Mouse (Mus musculus): ENCODE measurements around the gene Csf2rb. TPM values are rescaled to one million over a fixed set of nuclear protein-coding genes. Genes with fewer than 3 reads are reported as not detected.
"Not testable (repeated sequence)": the region's sequence is repeated elsewhere in the genome, so short reads cannot be mapped to it uniquely, and the experiment has no call there.

Gene Csf2rb
- total RNA-seq (2021) = 1 to 10 TPM; 2.7 to 5.9 TPM
- long read RNA-seq, experiment 1, partial matches to known transcripts = 0 of 1 reads
- long read RNA-seq, experiment 1, other reads (novel, unspliced or antisense) = 1 of 1 reads
- long read RNA-seq, experiment 2, full-length matches to known transcripts = 1 of 1 reads
- long read RNA-seq, experiment 2, partial matches to known transcripts = 0 of 1 reads
- long read RNA-seq, experiment 2, other reads (novel, unspliced or antisense) = 0 of 1 reads

DNA sequence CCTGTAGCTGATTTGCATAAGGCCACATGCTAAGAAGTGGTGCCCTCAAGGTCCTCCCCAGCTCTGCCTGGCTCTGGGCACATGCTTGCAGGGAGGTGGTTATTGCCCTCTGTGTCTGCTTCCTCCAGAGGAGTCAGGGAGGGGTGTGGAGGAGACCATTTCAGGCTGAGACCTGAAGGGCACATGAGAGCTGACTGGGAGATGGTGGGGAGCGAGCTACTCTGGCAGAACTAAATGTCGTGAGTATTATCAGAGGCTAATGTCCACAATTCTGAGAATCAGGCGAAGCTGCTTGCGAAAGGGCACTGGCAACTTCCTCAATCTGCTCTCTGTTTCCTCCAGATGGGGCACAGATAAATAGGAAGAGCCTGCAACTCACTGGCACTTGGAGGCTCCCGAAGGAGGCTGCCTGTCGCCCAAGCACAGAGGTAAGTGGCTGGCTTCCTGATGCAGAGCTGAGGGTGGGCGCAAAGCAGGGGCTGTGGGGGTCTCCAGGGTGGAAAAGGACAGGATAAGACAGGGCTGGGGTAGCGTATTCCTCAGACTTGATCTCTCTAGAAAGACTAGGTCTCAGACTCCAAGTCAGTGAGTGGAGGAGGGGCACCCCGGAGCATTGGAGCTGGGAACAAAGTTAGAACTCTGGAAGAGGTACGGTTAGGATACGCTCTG lies at the start of gene Csf2rb:
Gene Csf2rb, plus strand, starts transcription at position 82 of the 669 bp plus-strand sequence.
- no peak for DNase-seq

DNA sequence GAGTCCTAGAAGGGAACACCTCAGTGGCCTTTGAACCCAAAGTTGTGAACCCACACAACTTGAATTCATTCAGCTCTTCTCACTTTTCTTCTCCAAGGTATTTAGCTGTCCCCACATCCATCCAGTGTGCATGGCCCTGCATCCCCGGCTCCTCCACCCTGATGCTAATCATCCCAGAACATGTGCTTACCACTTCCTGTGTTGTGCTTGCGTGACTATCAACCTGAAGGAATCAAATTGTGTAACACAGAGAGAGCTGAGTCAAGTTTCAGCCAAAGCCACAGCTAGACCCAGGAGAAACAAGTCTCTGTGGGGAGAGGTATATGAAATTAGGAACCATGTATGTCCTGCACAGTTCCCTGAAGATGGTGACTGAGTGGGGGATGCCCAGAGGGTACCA lies 47.2 kb upstream of the Csf2rb start:
- no peak for DNase-seq

DNA sequence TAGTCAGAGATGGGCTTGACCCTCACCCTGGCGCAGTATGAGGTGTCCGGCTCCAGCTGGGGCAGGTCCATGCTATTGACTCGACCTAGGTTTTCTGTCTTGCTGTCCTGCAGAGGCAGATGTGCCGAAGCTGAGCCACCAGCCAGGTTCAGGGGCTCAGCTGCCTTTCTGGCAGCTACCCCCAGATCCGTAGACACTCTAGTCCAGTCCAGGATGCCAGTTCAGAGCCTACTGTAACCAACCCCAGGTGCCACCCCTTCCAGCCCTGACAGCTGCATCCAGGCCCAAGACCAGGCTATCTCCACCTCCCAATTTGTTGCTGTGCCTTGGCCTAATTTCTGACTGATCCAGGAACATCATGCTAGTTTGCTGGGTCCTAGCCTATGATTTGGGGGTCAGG lies 37.6 kb upstream of the Csf2rb start:
- DNase-seq = no peak

DNA sequence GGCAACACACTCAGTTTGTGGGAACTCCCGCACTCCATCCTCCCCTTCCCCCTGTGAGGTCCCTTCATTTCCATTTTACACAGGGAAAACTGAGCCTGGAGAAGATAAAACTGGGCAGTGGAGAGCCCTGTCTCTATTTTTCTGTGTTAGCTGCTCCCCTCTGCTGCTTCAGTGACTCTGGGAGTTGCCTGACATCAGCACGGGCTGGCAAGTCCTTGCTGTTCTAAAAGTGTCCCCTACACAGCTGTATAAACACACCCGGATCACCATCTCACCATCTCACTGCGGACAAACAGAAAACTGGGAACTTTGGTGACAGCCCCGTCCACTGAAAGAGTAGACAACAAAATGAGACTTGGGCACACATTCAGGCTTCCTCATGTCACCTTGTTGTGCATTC lies 35.8 kb upstream of the Csf2rb start:
- DNase-seq = not testable (repeated sequence)

DNA sequence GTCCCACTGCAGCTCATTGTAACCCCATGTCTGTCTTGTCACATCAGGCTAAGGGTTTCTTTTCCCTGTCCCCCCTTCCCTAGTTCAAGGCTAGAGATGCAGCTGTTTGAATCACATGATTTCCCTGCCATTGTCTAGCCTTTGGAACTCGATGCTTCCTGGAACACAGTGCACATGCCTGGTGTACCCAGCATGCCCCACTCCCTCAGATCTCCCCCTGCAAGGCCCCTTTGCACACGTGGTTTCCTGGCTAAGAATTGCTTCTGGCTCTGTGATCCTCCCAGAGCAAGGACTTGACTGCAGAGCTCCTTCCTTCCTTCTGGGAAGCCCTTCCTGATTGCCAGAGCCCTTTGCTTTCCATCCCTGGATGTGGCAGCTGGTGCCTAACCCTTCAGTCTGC lies 32.3 kb upstream of the Csf2rb start:
- DNase-seq = not testable (repeated sequence)

DNA sequence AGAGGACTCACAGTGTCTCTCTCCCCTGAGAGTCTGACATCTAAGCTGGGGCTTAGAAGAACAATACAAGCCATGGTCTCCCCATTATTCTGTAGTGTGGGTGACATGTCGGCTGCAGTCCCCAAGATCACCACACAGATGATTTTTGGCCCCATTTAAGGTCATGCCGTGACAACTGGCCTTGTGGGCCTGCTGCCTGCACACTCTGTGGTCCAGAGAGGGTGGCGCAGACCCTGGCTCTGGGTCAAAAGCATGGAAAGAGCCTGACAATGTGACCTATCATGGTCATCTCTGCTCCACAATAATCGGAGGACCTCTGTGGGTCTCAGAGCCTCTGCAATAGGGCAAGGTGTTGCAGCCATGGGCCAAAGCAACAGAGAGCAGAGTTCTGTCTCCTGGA lies 31.8 kb upstream of the Csf2rb start:
- DNase-seq = peak; percentile 43 to 62

DNA sequence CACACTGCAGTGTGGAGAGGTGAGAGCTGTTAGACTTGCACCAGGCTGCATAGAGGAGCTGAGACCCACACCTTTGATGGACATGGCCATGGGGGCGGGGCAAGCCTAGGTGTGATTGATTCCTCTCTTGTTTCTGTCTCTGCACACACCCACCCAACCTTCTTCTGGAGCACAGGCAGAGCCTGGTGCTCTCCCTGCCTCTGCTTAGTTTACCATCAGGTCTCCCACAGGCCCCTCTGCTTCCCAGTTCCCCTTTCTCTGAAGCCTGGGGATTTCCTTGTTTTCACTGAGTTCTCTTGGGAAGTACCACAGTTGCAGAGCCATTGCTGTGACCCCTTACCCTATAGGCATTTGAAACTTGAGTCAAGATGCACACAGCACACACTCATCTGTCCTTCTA lies 27.0 kb upstream of the Csf2rb start:
- no peak for DNase-seq

DNA sequence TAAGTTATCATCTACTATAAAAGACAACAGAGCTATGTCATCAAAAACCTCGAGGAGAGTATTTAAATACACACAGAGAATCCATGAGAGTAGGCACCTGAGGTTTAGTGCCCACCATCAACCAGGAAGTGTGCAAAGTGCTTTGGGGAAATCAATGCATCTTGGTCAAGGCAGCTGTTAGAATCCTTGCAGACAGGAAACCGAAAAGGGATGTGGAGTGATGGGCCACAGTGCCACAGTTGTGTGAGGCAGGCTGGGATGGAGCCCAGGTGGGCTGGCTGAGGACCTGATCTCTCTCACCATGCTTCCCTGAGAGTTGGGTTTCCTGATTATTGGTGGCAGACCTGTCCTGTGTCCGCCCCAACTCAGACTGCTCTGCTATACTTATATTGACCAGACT lies 25.9 kb upstream of the Csf2rb start:
- no peak for DNase-seq

DNA sequence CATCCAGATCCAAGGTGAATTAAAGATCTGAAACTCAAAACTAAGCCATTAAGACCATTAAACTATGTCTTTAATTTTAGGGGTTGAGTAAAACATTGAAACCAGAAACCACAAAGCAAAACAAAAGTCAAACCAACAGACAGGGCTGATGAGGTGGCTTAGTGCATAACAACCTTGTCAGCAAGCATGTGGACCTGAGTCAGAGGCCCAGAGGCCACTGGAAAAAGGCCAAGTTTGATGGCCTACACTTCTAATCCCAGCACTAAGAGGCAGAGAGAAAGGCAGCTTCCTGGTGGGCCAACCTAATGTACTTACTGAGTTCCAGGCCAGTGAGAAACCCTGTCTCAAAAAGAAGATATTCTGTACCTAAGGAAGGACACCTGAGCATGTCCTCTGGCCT lies 24.8 kb upstream of the Csf2rb start:
- peak; percentile 13 to 44 for DNase-seq

DNA sequence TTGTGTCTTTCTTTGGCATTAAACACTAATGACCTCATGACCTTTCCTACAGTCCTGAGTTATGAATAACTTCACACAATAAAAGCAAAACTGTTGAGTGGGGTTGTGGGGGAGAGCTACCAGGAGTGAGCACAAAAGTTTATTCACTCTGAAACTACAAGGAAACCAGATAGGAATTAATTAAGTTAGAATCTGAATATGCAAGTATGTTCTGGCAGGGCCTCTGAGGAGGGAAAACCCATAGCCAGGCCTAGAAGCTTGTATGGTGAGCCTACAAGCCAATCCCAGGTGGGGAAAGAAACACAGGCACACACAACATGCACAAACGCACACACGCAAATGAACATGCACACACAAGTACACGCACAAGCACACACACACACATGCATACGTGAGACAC lies 22.8 kb upstream of the Csf2rb start:
- no peak for DNase-seq

DNA sequence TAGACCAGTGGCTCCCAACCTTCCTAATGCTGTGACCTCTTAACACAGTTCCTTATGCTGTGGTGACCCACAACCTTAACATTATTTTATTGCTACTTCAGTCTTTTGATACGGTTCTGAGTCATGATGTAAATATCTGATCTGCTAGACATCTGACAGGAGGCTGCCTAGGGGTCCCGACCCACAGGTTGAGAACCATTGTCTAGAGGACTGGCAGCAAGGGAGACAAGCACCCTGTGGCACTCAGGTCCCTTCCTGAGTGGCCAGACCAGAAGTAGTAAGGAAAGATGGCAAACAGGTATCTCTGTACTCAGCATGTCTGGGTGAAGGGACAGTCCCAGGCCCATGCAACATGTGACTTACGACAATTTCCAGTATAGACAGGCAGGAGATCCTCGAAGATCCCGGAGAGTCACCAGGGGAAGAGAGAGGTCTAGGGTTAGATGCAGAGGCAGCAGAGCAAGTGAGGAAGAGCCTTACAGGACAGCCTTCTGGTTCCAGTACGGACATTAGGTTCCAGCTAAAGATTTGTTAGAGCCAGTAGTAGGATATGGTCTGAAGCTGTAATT lies 21.8 kb upstream of the Csf2rb start:
- DNase-seq = no peak

DNA sequence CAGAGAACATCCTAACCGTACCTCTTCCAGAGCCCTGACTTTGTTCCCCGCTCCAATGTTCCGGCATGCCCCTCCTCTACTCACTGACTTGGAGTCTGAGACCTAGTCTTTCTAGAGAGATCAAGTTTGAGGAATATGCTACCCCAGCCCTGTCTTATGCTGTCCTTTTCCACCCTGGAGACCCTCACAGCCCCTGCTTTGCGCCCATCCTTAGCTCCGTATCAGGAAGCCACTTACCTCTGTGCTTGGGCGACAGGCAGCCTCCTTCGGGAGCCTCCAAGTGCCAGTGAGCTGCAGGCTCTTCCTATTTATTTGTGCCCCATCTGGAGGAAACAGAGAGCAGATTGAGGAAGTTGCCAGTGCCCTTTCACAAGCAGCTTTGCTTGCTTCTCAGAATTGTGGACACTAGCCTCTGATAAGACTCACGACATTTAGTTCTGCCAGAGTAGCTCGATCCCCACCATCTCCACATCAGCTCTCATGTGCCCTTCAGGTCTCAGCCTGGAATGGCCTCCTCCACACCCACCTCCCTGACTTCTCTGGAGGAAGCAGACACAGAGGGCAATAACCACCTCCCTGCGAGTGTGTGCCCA lies 20.1 kb upstream of the Csf2rb start, which contains the start of gene Csf2rb2:
Gene Csf2rb2, minus strand, starts transcription at position 381 of the 593 bp plus-strand sequence.
- no peak for DNase-seq

DNA sequence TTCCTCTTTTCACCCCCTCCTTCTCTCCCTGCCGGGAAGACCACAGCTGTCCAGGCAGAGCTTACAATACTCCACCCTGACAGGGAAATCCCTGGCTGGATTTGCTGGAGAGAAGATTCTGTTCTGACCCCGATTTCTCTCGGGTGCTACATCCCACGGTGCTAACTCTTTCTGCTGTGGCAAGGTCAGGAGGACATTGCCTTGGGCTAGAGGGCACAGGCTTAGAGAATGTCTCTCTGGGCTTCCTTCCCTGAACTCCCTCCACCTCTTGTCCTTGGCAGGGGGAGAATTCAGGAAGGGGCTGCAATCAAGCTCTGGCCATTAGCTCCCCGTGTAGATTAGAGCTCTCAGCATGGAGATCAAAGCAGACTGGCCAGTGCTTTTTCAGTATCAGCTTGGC lies 15.7 kb upstream of the Csf2rb start:
- DNase-seq = no peak

DNA sequence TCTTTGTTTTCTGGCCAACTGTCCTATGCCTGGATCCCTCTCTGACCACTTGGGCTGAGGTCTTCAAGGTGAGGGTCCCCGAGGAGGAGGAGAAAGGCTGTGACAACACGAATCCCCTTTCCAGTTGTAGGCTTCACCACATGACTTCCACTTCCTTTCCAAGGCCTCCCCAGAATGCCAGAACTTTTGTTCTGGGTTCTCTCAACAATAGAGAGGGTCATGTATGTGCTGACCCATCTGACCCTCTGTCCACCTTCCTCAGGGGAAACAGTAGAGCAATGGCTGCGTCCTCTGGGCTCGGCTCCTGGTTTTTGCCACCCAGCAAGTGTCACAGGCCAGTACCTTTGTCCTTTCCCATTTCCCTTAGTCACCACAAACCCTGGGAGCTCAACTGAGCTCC lies 14.6 kb upstream of the Csf2rb start:
- DNase-seq = no peak

DNA sequence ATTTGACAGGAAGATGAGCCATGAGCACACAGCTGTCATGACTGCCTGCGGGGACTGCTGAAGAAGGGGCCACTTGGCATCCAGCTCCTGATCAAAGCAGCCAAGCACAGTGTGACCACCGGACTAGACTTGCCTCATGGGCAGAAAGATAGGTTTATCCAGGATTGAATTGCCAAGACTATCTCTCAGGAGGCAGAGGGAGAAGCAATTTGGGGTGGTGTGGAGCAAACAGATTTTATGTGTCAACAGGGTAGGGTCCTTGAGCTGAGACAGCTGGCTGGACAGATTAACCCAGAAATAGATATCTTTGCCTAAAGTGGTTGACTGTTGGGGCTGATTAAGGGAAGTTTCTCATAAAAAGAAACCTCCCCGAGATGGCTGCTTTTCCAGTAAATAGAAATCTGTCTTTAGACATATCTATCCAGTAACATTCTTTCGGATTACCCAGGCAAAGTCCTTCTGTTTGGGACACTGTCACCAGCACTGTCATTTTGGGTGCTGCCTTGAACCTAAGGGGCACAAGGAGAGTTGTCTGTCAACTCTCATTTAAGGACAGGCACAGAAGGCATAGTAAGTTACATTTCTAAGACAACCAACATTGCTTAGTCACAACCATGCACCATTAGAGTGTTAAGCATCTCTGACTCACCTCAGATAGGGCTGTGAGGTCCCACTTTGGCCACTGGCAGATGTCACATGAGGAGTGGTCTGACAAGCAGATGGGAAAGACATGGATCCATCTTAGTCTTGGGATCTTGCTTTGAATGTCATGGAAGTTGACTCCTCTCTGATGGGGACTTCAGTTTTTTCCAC lies 12.9 kb upstream of the Csf2rb start:
- DNase-seq = not testable (repeated sequence)

DNA sequence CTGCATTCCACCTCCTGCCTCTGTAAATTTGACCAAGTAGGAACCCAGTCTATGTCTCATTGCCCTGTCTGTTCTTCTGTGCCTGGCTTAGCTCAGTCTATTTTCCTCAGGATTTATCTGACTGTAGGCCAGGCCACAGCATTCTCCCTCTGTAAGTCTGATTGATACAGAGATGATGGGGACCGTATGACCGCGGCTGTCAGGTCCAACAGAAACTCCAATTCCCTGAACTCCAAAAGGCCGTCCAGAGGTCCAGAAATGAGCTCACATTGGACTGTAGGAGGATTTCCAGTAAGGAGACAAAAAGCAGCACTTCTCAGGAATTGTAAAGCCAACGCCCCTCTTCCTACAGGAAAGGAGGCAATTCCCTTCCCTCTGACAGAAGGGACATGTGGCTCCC lies 11.9 kb upstream of the Csf2rb start:
- DNase-seq = not testable (repeated sequence)

DNA sequence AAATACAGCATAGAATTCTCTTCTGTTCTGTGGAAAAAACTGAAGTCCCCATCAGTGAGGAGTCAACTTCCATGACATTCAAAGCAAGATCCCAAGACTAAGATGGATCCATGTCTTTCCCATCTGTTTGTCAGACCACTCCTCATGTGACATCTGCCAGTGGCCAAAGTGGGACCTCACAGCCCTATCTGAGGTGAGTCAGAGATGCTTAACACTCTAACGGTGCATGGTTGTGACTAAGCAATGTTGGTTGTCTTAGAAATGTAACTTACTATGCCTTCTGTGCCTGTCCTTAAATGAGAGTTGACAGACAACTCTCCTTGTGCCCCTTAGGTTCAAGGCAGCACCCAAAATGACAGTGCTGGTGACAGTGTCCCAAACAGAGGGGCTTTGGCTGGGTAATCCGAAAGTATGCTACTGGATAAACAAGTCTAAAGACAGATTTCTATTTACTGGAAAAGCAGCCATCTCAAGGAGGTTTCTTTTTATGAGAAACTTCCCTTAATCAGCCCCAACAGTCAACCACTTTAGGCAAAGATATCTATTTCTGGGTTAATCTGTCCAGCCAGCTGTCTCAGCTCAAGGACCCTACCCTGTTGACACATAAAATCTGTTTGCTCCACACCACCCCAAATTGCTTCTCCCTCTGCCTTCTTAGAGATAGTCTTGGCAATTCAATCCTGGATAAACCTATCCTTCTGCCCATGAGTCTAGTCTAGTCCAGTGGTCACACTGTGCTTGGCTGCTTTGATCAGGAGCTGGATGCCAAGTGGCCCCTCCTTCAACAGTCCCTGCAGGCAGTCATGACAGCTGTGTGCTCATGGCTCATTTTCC lies 7.0 kb upstream of the Csf2rb start:
- DNase-seq = not testable (repeated sequence)

DNA sequence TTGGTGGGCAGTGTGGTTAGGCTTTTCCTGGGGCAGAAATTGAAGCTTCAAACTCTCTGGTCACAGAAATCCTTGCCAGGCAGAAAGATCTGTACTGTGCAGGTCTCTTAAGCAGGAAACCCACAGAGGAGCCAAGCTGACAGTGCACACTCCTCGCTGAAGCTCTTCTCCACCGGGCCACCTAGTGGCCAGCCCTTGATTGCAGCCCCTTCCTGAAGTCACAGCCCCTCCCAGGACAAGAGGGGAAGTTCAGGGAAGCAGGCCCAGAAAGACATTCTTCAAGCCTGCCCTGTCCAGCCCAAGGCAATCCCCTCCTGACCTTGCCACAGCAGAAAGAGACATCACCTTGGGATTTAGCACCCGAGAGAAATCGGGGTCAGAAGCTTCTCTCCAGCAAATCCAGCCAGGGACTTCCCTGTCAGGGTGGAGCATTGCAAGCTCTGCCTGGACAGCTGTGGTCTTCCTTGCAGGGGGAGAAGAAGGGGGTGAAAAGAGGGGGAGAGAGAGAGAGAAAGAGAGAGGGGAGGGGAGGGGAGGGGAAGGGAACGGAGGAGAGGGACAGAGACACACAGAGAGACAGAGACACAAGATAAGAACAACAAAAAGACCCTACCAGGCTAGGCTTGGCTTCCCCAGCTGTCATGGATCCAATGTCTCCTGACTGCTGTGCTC lies 4.6 kb upstream of the Csf2rb start:
- DNase-seq = peak; percentile 84 to 88

DNA sequence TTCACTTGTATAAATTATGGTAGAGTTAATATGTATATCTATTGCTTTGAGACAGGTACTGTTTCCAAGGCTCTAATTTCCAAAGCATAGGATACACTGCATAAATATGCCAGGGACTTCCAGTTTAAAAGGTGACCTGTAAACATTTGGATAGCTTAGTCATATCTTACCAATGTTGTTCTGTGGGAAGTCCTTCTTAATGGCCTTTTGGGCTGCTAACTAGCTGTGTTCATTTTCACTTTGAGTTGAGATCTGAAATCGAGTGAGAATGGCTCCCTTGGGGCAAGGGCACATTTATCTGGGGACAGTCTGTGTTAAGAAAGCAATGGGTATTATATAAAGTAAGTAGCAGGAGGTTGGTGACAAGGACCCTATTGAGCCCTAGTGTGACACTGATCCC lies 2.2 kb upstream of the Csf2rb start:
- DNase-seq = no peak

DNA sequence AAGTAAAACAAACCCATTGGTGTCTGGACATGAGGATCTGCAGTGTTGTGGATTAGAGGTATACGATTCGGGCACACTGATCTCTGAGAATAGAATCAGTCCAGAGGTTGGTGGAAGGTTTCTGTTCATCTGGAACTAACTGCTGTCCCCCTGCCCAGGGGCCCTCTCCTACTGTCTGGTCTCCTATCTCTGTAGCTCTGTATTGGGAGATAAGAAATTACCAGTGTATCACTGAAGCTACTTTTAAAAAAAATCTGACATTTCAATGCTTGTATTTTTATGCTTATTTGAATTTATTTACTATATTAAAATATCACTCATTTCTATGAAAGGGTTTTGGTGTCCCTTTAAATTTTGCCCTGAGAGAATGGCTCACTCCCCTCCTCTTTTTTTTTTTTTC lies 1.3 kb upstream of the Csf2rb start:
- no peak for DNase-seq

DNA sequence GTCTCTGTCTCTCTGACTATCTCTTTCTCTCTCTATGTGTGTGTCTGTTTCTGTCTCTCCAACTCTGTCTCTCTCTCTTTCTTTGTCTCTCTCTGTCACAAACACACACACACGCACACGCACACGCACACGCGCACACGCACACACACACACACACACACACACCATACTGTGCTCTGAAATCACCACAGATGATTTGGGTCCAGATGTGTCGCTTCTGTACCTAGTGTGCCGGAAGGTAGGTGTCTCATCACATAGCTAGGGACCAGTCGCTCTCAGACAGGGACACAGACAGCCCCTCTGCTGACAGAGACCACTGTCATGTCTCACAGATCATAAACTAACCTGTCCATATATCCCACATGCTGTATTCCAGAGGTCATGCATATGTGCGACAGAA lies 1.2 kb downstream of the Csf2rb start:
- DNase-seq = no peak

All from adrenal gland, postnatal 36 days (tissue).